Mouse (Mus musculus) kidney, embryonic 16.5 days (tissue): ENCODE measurements around the gene 1700003E16Rik. TPM values are rescaled to one million over a fixed set of nuclear protein-coding genes. Genes with fewer than 3 reads are reported as not detected.
A peak's percentile ranks its signal among the peaks of the same experiment; 100 is the strongest.

Source experiments
- ATAC-seq: fragments of 200-750 bp; cut with Nextera tagmentation; 2 replicates; pipeline ENCODE4 v1.8.0; 2017; ENCODE audit warnings: moderate TSS enrichment; ENCODE audit not compliant: low FRiP score, low TSS enrichment
- H3K27ac ChIP-seq: fragments of 300-500 bp; sonication (generic); 2 replicates; pipeline ENCODE4 v1.5.1; 2014; ENCODE audit warnings: low read length
- H3K27me3 ChIP-seq: fragments of 300-500 bp; sonication (generic); 2 replicates; pipeline ENCODE4 v1.6.1; 2014; ENCODE audit warnings: low read length, control low read depth, mixed read lengths; ENCODE audit not compliant: insufficient read depth
- H3K36me3 ChIP-seq: fragments of 300-500 bp; sonication (generic); 2 replicates; pipeline ENCODE4 v1.6.1; 2014; ENCODE audit warnings: low read length, control low read depth, mixed read lengths; ENCODE audit not compliant: insufficient read depth
- H3K4me1 ChIP-seq: fragments of 300-500 bp; sonication (generic); 2 replicates; pipeline ENCODE4 v1.6.1; 2014; ENCODE audit warnings: low read length, control low read depth, mixed read lengths; ENCODE audit not compliant: insufficient read depth
- H3K4me2 ChIP-seq: fragments of 300-500 bp; sonication (generic); replicated peaks from 2 replicates; pipeline ENCODE4 v1.6.1; 2014; ENCODE audit warnings: low read depth, low read length
- H3K4me3 ChIP-seq: fragments of 300-500 bp; sonication (generic); 2 replicates; pipeline ENCODE4 v1.5.1; 2014; ENCODE audit warnings: mild to moderate bottlenecking, low read length
- H3K9ac ChIP-seq: fragments of 300-500 bp; sonication (generic); replicated peaks from 2 replicates; pipeline ENCODE4 v1.6.1; 2014; ENCODE audit warnings: low read length
- H3K9me3 ChIP-seq: fragments of 300-500 bp; sonication (generic); 2 replicates; pipeline ENCODE4 v1.6.1; 2016; ENCODE audit warnings: low read length, control low read depth
- WGBS: fragments of 180-500 bp; shearing (Covaris S2); extraction: QIAGEN DNeasy Blood & Tissue Kit; methylation state at CpG from one replicate; pipeline ENCODE4 v1.1.7; 2014; 5-methylcytosine and 5-hydroxymethylcytosine counted together
- polyA plus RNA-seq: library from polyadenylated mRNA; unstranded; fragments of >200 nt; fragmentation: Nextera tagmentation; extraction: Ambion mirVana; gene quantifications from 2 replicates; pipeline ENCODE4 v1.2.1, GENCODE M21; 2015

1700003E16Rik gene
- polyA plus RNA-seq, 1 experiment from 2014 or later = 2.6 TPM

- peak overlapping the region; percentile 84 for H3K27ac ChIP-seq
- peaks cover 37% of the 10 kb centered on the region for H3K4me1 ChIP-seq
Measured at GRCm38 (mm10) chr6:83166243-83166630, 10.0 kb downstream of the 1700003E16Rik start.

GRCm38 (mm10) chr6:83169872-83170271, 13.7 kb downstream of the 1700003E16Rik start:
- Histone ChIP-seq H3K4me2 (no peak overlapping the region), H3K27ac (no peak overlapping the region), H3K9ac (no peak overlapping the region), H3K4me3 (no peak overlapping the region), H3K36me3 (no peaks in the 10 kb centered on the region), H3K9me3 (no peaks in the 10 kb centered on the region), H3K27me3 (no peaks in the 10 kb centered on the region), H3K4me1 (peaks cover 20% of the 10 kb centered on the region)
- ATAC-seq = no peak
- WGBS = 34% methylated on average over 5 of the region's 5 CpGs

More at GRCm38 (mm10) chr6:83166243-83166630, 10.0 kb downstream of the 1700003E16Rik start:
- H3K36me3 ChIP-seq = no peaks in the 10 kb centered on the region
- H3K27me3 ChIP-seq = peaks cover 14% of the 10 kb centered on the region
- H3K4me3 ChIP-seq = peak overlapping the region; percentile 89
- peak overlapping the region; percentile 80 for H3K4me2 ChIP-seq
- no peak; the same call in 1 of the 2 replicates for ATAC-seq
- H3K9ac ChIP-seq = peak overlapping the region; percentile 93
- WGBS = 0% methylated on average over 12 of the region's 12 CpGs
- H3K9me3 ChIP-seq = no peaks in the 10 kb centered on the region

- H3K4me1 ChIP-seq = peaks cover 17% of the 10 kb centered on the region
- no peaks in the 10 kb centered on the region for H3K36me3 ChIP-seq
- ATAC-seq = no peak
- no peak overlapping the region for H3K27ac ChIP-seq
- no peaks in the 10 kb centered on the region for H3K9me3 ChIP-seq
- 75% methylated on average over 5 of the region's 5 CpGs for WGBS
- no peaks in the 10 kb centered on the region for H3K27me3 ChIP-seq
- no peak overlapping the region for H3K4me3 ChIP-seq
- H3K9ac ChIP-seq = no peak overlapping the region
- H3K4me2 ChIP-seq = no peak overlapping the region
Measured at GRCm38 (mm10) chr6:83171063-83171462, 14.9 kb downstream of the 1700003E16Rik start.

- H3K27me3 ChIP-seq = no peaks in the 10 kb centered on the region
- H3K4me1 ChIP-seq = peaks cover 8% of the 10 kb centered on the region; the same call in 1 of the 2 replicates
- no peak overlapping the region for H3K4me3 ChIP-seq
- no peak for ATAC-seq
- H3K9ac ChIP-seq = no peak overlapping the region
- H3K36me3 ChIP-seq = no peaks in the 10 kb centered on the region
- H3K27ac ChIP-seq = no peak overlapping the region
- H3K4me2 ChIP-seq = no peak overlapping the region
- 61% methylated on average over 9 of the region's 9 CpGs for WGBS
- no peaks in the 10 kb centered on the region for H3K9me3 ChIP-seq
Measured at GRCm38 (mm10) chr6:83172240-83172920, 16.2 kb downstream of the 1700003E16Rik start.

DNA sequence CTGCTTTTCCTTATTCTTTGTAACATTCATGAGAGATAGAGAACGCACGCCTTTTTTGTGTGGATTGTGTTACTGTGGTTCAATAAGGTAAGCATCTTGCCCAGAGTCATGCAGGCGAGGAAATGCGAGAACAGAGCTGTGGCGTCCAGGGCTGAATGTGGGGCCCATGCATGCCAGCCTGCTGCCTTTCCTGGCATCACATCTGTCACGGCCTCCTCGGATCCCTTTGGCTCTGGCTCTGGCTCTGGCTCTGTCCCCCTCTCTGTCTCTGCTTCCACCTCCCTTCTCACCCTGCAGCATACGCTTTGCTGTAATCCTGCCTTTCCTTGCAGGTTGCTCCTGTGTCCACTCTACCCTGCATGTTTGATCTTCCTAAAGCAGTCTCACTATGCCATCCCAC, 19.8 kb downstream of the 1700003E16Rik start:
- no peak for ATAC-seq
- WGBS = 77% methylated on average over 8 of the region's 8 CpGs
- H3K4me3 ChIP-seq = no peak overlapping the region
- H3K4me1 ChIP-seq = peaks cover 13% of the 10 kb centered on the region
- H3K9me3 ChIP-seq = no peaks in the 10 kb centered on the region
- H3K27ac ChIP-seq = no peak overlapping the region
- no peak overlapping the region for H3K4me2 ChIP-seq
- no peaks in the 10 kb centered on the region for H3K27me3 ChIP-seq
- H3K9ac ChIP-seq = no peak overlapping the region
- no peaks in the 10 kb centered on the region for H3K36me3 ChIP-seq

DNA sequence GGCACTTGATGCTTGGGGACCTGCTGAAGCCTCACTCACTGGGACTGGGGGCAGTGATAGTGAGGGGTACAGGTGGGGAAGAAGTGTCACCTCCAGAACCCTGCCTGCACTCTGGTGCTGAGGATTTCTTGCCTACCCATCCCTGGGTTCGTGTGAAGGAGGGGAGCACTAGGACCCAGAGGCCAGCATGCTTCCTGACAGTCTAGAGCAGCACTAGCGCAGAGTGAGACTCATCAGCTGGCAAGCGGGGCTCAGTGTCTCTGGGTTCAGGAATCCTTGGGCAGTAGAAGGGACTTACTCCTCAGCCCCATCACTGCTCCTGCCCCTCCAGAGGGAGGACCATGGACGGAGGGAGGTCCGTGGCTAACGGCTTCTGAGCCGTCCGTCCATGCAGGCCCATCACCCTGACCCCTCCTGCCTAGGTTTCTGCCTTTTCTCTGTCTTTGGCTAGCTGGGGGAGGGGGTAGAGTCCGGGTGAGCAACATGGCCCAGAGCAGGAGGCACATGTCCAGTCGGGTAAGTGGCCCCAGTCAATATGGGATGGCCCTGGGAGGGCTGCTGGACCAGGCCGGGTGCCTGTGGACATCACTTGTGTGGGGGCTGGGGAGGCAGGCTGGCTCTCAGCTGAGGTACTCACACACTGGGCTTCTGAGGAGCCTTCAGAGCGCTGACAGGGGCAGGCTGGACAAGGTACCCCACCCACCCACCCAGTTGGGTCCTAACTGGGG, 23.4 kb downstream of the 1700003E16Rik start:
- H3K4me2 ChIP-seq = peak overlapping the region; percentile 55
- H3K4me3 ChIP-seq = peak overlapping the region; percentile 26
- H3K9ac ChIP-seq = peak overlapping the region; percentile 22; the same call in 1 of the 2 replicates
- WGBS = 21% methylated on average over 12 of the region's 12 CpGs
- peaks cover 13% of the 10 kb centered on the region for H3K4me1 ChIP-seq
- peaks cover 19% of the 10 kb centered on the region for H3K36me3 ChIP-seq
- H3K9me3 ChIP-seq = no peaks in the 10 kb centered on the region
- no peak overlapping the region for H3K27ac ChIP-seq
- H3K27me3 ChIP-seq = no peaks in the 10 kb centered on the region
- peak; percentile 77 for ATAC-seq

DNA sequence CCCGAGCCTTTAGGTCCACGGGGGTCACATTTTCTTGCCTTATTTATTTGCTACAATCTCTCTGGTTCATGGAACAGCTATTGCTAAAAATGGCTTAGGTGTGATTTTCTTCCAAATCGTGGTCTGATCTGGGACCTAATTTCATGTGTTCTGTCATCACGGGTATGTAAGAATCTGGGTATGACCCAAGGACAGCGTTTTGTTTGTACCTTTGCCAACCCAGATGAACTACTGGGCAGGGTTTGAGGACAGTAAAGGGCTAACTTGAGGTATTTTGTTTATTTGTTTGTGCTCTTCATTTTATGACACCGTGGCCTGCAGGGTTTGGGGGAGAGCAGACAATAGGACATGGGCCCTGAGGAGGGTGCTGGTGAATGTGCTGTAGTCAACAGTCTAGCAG, 24.4 kb downstream of the 1700003E16Rik start:
- no peak overlapping the region for H3K27ac ChIP-seq
- H3K4me2 ChIP-seq = no peak overlapping the region
- no peak overlapping the region for H3K4me3 ChIP-seq
- 73% methylated on average over 6 of the region's 6 CpGs for WGBS
- ATAC-seq = no peak
- no peaks in the 10 kb centered on the region for H3K9me3 ChIP-seq
- no peak overlapping the region for H3K9ac ChIP-seq
- H3K36me3 ChIP-seq = peaks cover 19% of the 10 kb centered on the region
- H3K4me1 ChIP-seq = peaks cover 14% of the 10 kb centered on the region
- H3K27me3 ChIP-seq = no peaks in the 10 kb centered on the region

DNA sequence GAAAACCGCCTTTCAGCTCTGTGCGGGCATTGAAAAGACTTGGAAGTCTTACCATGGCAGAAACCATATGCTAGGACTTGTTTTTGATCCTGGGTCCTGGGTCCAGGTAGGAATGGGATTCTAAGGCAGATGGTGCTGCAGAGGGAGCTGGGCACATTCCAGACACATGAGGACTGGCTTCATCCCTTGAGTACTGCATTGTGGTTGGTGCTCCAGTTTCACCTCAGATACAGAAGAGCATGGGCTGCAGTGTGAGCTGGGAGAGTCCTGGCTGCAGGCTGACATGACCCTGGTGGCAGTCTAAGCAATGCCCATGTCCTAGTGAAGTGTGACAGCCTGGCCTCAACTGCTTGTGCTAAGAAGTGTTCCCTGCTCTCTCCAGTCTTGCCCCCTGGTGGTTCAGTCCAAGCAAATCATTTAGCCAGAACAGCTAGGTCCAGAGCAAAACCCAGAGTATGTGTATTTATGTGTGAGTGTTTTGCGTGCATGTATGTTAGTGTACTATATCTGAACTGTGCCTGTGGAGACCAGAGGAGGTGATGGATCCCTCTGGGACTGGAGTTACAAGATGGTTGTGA, 28.7 kb downstream of the 1700003E16Rik start:
- H3K27me3 ChIP-seq = no peaks in the 10 kb centered on the region
- 92% methylated on average over 3 of the region's 3 CpGs for WGBS
- H3K4me3 ChIP-seq = no peak overlapping the region
- no peak overlapping the region for H3K4me2 ChIP-seq
- H3K4me1 ChIP-seq = peaks cover 12% of the 10 kb centered on the region
- no peaks in the 10 kb centered on the region for H3K9me3 ChIP-seq
- no peak for ATAC-seq
- H3K27ac ChIP-seq = no peak overlapping the region
- peaks cover 34% of the 10 kb centered on the region for H3K36me3 ChIP-seq
- H3K9ac ChIP-seq = no peak overlapping the region

DNA sequence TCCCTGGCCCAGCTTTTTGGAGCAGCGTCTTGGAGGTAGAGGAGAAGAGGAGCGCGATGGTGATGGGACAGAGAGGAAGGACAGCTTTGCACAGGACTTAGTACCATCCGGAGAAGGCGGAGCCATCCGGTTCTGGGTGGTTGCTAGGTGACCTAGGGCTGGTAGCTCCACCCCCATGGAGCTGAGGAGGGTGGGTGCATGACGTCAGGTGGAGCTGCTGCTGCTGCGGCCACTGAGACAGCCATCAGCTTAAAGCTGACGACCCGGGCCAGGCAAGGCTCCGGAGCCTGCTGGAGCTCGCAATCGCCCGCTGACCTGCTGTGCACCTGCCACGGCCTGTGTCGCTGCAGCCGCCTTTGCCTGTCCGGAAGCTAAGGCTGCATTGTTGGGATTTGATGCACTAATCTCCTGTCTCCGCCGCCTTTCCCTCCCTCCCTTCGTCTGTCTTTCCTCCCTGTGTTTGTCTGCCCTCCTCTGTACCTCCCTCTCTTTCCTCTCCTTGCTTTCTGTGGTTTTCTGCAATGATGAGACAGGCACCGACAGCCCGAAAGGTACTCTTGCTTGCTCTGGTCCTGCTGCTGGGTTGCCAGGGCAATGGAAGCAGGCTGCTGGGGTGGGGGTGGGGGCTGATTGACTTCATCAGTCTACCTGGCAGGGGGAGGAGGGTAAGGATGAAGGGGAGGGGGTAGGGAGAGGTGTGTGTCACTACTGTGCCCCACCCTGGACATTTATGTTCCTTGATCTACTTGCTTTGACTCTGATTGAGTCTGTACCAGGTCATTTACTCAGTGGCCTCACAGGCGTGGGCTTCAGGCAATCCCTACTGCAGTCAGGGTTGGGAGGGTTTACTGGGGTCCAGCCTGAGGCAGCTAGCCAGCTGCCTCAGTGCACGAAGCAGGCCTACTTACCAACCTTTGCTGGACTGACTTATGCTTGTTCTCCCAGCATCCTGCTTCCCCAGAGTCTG, 30.0 kb downstream of the 1700003E16Rik start:
- H3K9ac ChIP-seq = peak overlapping the region; percentile 33; the same call in 1 of the 2 replicates
- H3K4me2 ChIP-seq = peak overlapping the region; percentile 45
- WGBS = 14% methylated on average over 25 of the region's 25 CpGs
- peak overlapping the region; percentile 26 for H3K4me3 ChIP-seq
- peaks cover 46% of the 10 kb centered on the region for H3K36me3 ChIP-seq
- H3K27me3 ChIP-seq = no peaks in the 10 kb centered on the region
- H3K27ac ChIP-seq = no peak overlapping the region
- H3K9me3 ChIP-seq = no peaks in the 10 kb centered on the region
- ATAC-seq = peak; percentile 85
- peaks cover 10% of the 10 kb centered on the region for H3K4me1 ChIP-seq
